Mouse (Mus musculus) liver, embryonic 14.5 days (tissue): ENCODE results near the gene Dmac2.

Experiments
- CTCF ChIP-seq: IDR thresholded peaks from 2 replicates; pipeline ENCODE4 v1.5.1; 2016; ENCODE audit warnings: antibody characterized with exemption, low read depth, control low read depth
- EP300 ChIP-seq: IDR thresholded peaks from 2 replicates; pipeline ENCODE4 v1.6.1; 2016; ENCODE audit warnings: antibody characterized with exemption, low read depth

DNA sequence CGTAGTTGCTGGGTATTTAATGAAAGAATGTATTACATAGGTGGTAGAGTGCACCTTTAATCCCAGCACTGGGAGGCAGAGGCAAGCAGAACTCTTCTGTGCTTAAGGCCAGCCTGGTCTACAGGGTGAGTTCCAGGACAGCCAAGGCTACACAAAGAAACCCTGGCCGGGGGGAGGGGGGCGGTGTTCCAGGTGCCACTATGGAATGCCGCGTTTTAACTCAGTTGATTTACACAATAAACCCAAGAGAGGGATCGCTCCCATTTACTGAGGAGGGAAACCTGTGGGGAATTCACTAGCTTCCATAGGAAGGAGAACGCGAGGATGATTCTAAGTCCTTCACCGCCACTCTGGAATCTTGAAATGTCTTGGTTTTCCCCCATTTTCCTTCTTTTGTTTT is 50.4 kb downstream of the Dmac2 start:
- TF ChIP-seq CTCF, result no peak
- no peak for TF ChIP-seq EP300
